Mouse (Mus musculus): ENCODE results near the gene Tanc2. TPM values are rescaled to one million over a fixed set of nuclear protein-coding genes. Genes with fewer than 3 reads are reported as not detected.

Tanc2 gene
- polyA plus RNA-seq, 1 experiment from 2014 or later, result 12.2 TPM

GRCm38 (mm10) chr11:105927065-105928030, 337.6 kb downstream of the Tanc2 start:
- Histone ChIP-seq H3K36me3 (ENCODE audit: control insufficient read depth, insufficient read depth, low read length) (peaks cover 15% of the 10 kb centered on the region), H3K4me3 (ENCODE audit: low read depth, low read length) (no peak overlapping the region), H3K9ac (replicated peaks; ENCODE audit: low read depth, low read length) (no peak overlapping the region), H3K27me3 (ENCODE audit: control insufficient read depth, insufficient read depth, low read length) (no peaks in the 10 kb centered on the region), H3K27ac (ENCODE audit: low read length) (no peak overlapping the region), H3K4me1 (ENCODE audit: control insufficient read depth, insufficient read depth, low read length) (no peaks in the 10 kb centered on the region; the same call in 1 of the 2 replicates), H3K9me3 (ENCODE audit: control insufficient read depth, low read depth, low read length) (no peaks in the 10 kb centered on the region), H3K4me2 (replicated peaks; ENCODE audit: low read depth, low read length) (no peak overlapping the region)
- ATAC-seq (ENCODE audit: insufficient number of reproducible peaks, insufficient read depth, low FRiP score, low read depth), result no peak
- 58% methylated on average over 14 of the region's 14 CpGs for WGBS

GRCm38 (mm10) chr11:105928171-105928570, 338.4 kb downstream of the Tanc2 start:
- Histone ChIP-seq H3K4me3 (ENCODE audit: low read depth, low read length) (no peak overlapping the region), H3K27me3 (ENCODE audit: control insufficient read depth, insufficient read depth, low read length) (no peaks in the 10 kb centered on the region), H3K27ac (ENCODE audit: low read length) (no peak overlapping the region), H3K9ac (replicated peaks; ENCODE audit: low read depth, low read length) (no peak overlapping the region), H3K36me3 (ENCODE audit: control insufficient read depth, insufficient read depth, low read length) (peaks cover 9% of the 10 kb centered on the region), H3K4me1 (ENCODE audit: control insufficient read depth, insufficient read depth, low read length) (no peaks in the 10 kb centered on the region; the same call in 1 of the 2 replicates), H3K9me3 (ENCODE audit: control insufficient read depth, low read depth, low read length) (no peaks in the 10 kb centered on the region), H3K4me2 (replicated peaks; ENCODE audit: low read depth, low read length) (no peak overlapping the region)
- 73% methylated on average over 5 of the region's 5 CpGs for WGBS
- no peak for ATAC-seq (ENCODE audit: insufficient number of reproducible peaks, insufficient read depth, low FRiP score, low read depth)

GRCm38 (mm10) chr11:105931380-105931779, 341.6 kb downstream of the Tanc2 start:
- H3K27me3 ChIP-seq (ENCODE audit: control insufficient read depth, insufficient read depth, low read length), result no peaks in the 10 kb centered on the region
- H3K9ac ChIP-seq (replicated peaks; ENCODE audit: low read depth, low read length), result no peak overlapping the region
- no peak overlapping the region for H3K4me2 ChIP-seq (replicated peaks; ENCODE audit: low read depth, low read length)
- 76% methylated on average over 3 of the region's 3 CpGs for WGBS
- H3K9me3 ChIP-seq (ENCODE audit: control insufficient read depth, low read depth, low read length), result no peaks in the 10 kb centered on the region
- no peaks in the 10 kb centered on the region for H3K36me3 ChIP-seq (ENCODE audit: control insufficient read depth, insufficient read depth, low read length)
- H3K4me3 ChIP-seq (ENCODE audit: low read depth, low read length), result no peak overlapping the region
- H3K4me1 ChIP-seq (ENCODE audit: control insufficient read depth, insufficient read depth, low read length), result no peaks in the 10 kb centered on the region; the same call in 1 of the 2 replicates
- no peak for ATAC-seq (ENCODE audit: insufficient number of reproducible peaks, insufficient read depth, low FRiP score, low read depth)
- H3K27ac ChIP-seq (ENCODE audit: low read length), result no peak overlapping the region

GRCm38 (mm10) chr11:105933746-105934145, 344.0 kb downstream of the Tanc2 start:
- no peak overlapping the region for H3K9ac ChIP-seq (replicated peaks; ENCODE audit: low read depth, low read length)
- H3K9me3 ChIP-seq (ENCODE audit: control insufficient read depth, low read depth, low read length), result no peaks in the 10 kb centered on the region
- no peaks in the 10 kb centered on the region for H3K4me1 ChIP-seq (ENCODE audit: control insufficient read depth, insufficient read depth, low read length)
- no peak overlapping the region for H3K4me2 ChIP-seq (replicated peaks; ENCODE audit: low read depth, low read length)
- H3K27me3 ChIP-seq (ENCODE audit: control insufficient read depth, insufficient read depth, low read length), result no peaks in the 10 kb centered on the region
- no peaks in the 10 kb centered on the region for H3K36me3 ChIP-seq (ENCODE audit: control insufficient read depth, insufficient read depth, low read length)
- no peak overlapping the region for H3K4me3 ChIP-seq (ENCODE audit: low read depth, low read length)
- WGBS, result 78% methylated on average over 8 of the region's 8 CpGs
- no peak for ATAC-seq (ENCODE audit: insufficient number of reproducible peaks, insufficient read depth, low FRiP score, low read depth)
- no peak overlapping the region for H3K27ac ChIP-seq (ENCODE audit: low read length)

GRCm38 (mm10) chr11:105934303-105934711, 344.5 kb downstream of the Tanc2 start:
- Histone ChIP-seq H3K4me1 (ENCODE audit: control insufficient read depth, insufficient read depth, low read length) (no peaks in the 10 kb centered on the region), H3K4me3 (ENCODE audit: low read depth, low read length) (no peak overlapping the region), H3K9me3 (ENCODE audit: control insufficient read depth, low read depth, low read length) (no peaks in the 10 kb centered on the region), H3K27ac (ENCODE audit: low read length) (no peak overlapping the region), H3K36me3 (ENCODE audit: control insufficient read depth, insufficient read depth, low read length) (no peaks in the 10 kb centered on the region), H3K27me3 (ENCODE audit: control insufficient read depth, insufficient read depth, low read length) (no peaks in the 10 kb centered on the region), H3K9ac (replicated peaks; ENCODE audit: low read depth, low read length) (no peak overlapping the region), H3K4me2 (replicated peaks; ENCODE audit: low read depth, low read length) (no peak overlapping the region)
- 54% methylated on average over 5 of the region's 5 CpGs for WGBS
- ATAC-seq (ENCODE audit: insufficient number of reproducible peaks, insufficient read depth, low FRiP score, low read depth), result no peak

GRCm38 (mm10) chr11:105934816-105935215, 345.0 kb downstream of the Tanc2 start:
- ATAC-seq (ENCODE audit: insufficient number of reproducible peaks, insufficient read depth, low FRiP score, low read depth), result no peak
- Histone ChIP-seq H3K27me3 (ENCODE audit: control insufficient read depth, insufficient read depth, low read length) (no peaks in the 10 kb centered on the region), H3K27ac (ENCODE audit: low read length) (no peak overlapping the region), H3K4me1 (ENCODE audit: control insufficient read depth, insufficient read depth, low read length) (no peaks in the 10 kb centered on the region), H3K36me3 (ENCODE audit: control insufficient read depth, insufficient read depth, low read length) (no peaks in the 10 kb centered on the region), H3K9me3 (ENCODE audit: control insufficient read depth, low read depth, low read length) (no peaks in the 10 kb centered on the region), H3K4me3 (ENCODE audit: low read depth, low read length) (no peak overlapping the region), H3K9ac (replicated peaks; ENCODE audit: low read depth, low read length) (no peak overlapping the region), H3K4me2 (replicated peaks; ENCODE audit: low read depth, low read length) (no peak overlapping the region)
- 51% methylated on average over 6 of the region's 6 CpGs for WGBS

GRCm38 (mm10) chr11:105935496-105935895, 345.7 kb downstream of the Tanc2 start:
- Histone ChIP-seq H3K27me3 (ENCODE audit: control insufficient read depth, insufficient read depth, low read length) (no peaks in the 10 kb centered on the region), H3K27ac (ENCODE audit: low read length) (no peak overlapping the region), H3K36me3 (ENCODE audit: control insufficient read depth, insufficient read depth, low read length) (no peaks in the 10 kb centered on the region), H3K4me1 (ENCODE audit: control insufficient read depth, insufficient read depth, low read length) (no peaks in the 10 kb centered on the region), H3K9me3 (ENCODE audit: control insufficient read depth, low read depth, low read length) (no peaks in the 10 kb centered on the region), H3K4me3 (ENCODE audit: low read depth, low read length) (no peak overlapping the region), H3K4me2 (replicated peaks; ENCODE audit: low read depth, low read length) (no peak overlapping the region), H3K9ac (replicated peaks; ENCODE audit: low read depth, low read length) (no peak overlapping the region)
- WGBS, result 84% methylated on average over 8 of the region's 8 CpGs
- no peak for ATAC-seq (ENCODE audit: insufficient number of reproducible peaks, insufficient read depth, low FRiP score, low read depth)

- no peaks in the 10 kb centered on the region for H3K27me3 ChIP-seq (ENCODE audit: control insufficient read depth, insufficient read depth, low read length)
- no peak overlapping the region for H3K4me2 ChIP-seq (replicated peaks; ENCODE audit: low read depth, low read length)
- H3K36me3 ChIP-seq (ENCODE audit: control insufficient read depth, insufficient read depth, low read length), result no peaks in the 10 kb centered on the region
- no peaks in the 10 kb centered on the region for H3K9me3 ChIP-seq (ENCODE audit: control insufficient read depth, low read depth, low read length)
- no peak overlapping the region for H3K27ac ChIP-seq (ENCODE audit: low read length)
- ATAC-seq (ENCODE audit: insufficient number of reproducible peaks, insufficient read depth, low FRiP score, low read depth), result no peak
- H3K4me1 ChIP-seq (ENCODE audit: control insufficient read depth, insufficient read depth, low read length), result no peaks in the 10 kb centered on the region
- H3K4me3 ChIP-seq (ENCODE audit: low read depth, low read length), result no peak overlapping the region
- 82% methylated on average over 6 of the region's 6 CpGs for WGBS
- H3K9ac ChIP-seq (replicated peaks; ENCODE audit: low read depth, low read length), result no peak overlapping the region
These were observed 346.4 kb downstream of the Tanc2 start for GRCm38 (mm10) chr11:105936200-105936599.

All from stomach, embryonic 14.5 days (tissue).